Mouse (Mus musculus) CH12.LX (cell line): ENCODE measurements around the gene Lyst. TPM values are rescaled to one million over a fixed set of nuclear protein-coding genes. Genes with fewer than 3 reads are reported as not detected.
A peak's percentile ranks its signal among the peaks of the same experiment; 100 is the strongest.

Source experiments
- DNase-seq: peaks from one replicate; pipeline ENCODE4 v3.0.0-alpha.2; 2013; ENCODE audit errors: extremely low read depth
- H3K27ac ChIP-seq: 2 replicates; pipeline ENCODE4 v1.5.1; 2012; ENCODE audit warnings: low read depth, mild to moderate bottlenecking, control low read depth, moderate library complexity; ENCODE audit not compliant: insufficient read depth
- H3K27me3 ChIP-seq: replicated peaks from 2 replicates; pipeline ENCODE3; 2012; ENCODE audit warnings: inconsistent platforms
- H3K36me3 ChIP-seq, 2 experiments: replicated peaks in 1 of 2; 2 replicates each; pipeline versions ENCODE3 to v1.6.1; 2012; ENCODE audit warnings: inconsistent platforms in 1 of 2, low read length in 1 of 2, mild to moderate bottlenecking in 1 of 2, mixed read lengths in 1 of 2, moderate library complexity in 1 of 2; ENCODE audit not compliant: control insufficient read depth in 1 of 2, insufficient read depth in 1 of 2
- H3K4me1 ChIP-seq, 2 experiments: 2 replicates each; pipeline ENCODE4 v1.6.1; 2012; ENCODE audit warnings: inconsistent platforms in 1 of 2, moderate library complexity in 1 of 2; ENCODE audit not compliant: insufficient read depth in 2 of 2, control insufficient read depth in 1 of 2
- H3K4me2 ChIP-seq: 2 replicates; pipeline ENCODE4 v1.6.1; 2012; ENCODE audit warnings: low read depth, mild to moderate bottlenecking, control low read depth; ENCODE audit not compliant: poor library complexity, insufficient read depth, severe bottlenecking
- H3K4me3 ChIP-seq, 3 experiments: fragments of 150-350 bp in 1 of 3; sonication (generic) in 1 of 3; replicated peaks in 1 of 3; 2 replicates each; pipeline versions ENCODE3 to v1.5.1; 2011 to 2012; ENCODE audit warnings: low read depth in 2 of 3, low read length in 2 of 3, mild to moderate bottlenecking in 2 of 3, moderate library complexity in 2 of 3, control low read depth in 1 of 3, improper control_type of control experiment in 1 of 3, inconsistent platforms in 1 of 3, mixed read lengths in 1 of 3; ENCODE audit not compliant: poor library complexity in 1 of 3
- H3K79me2 ChIP-seq: replicated peaks from 2 replicates; pipeline ENCODE4 v1.6.1; 2012; ENCODE audit warnings: mild to moderate bottlenecking, moderate library complexity; ENCODE audit not compliant: control insufficient read depth, poor library complexity, insufficient read depth, severe bottlenecking; ENCODE audit errors: extremely low read depth
- H3K9ac ChIP-seq: 2 replicates; pipeline ENCODE4 v1.6.1; 2012; ENCODE audit warnings: low read depth, mild to moderate bottlenecking, control low read depth, moderate library complexity; ENCODE audit not compliant: insufficient read depth
- H3K9me3 ChIP-seq: replicated peaks from 2 replicates; pipeline ENCODE3; 2012; ENCODE audit warnings: low read length, inconsistent platforms, mixed read lengths
- CHD1 ChIP-seq: IDR thresholded peaks from 2 replicates; pipeline ENCODE4 v1.6.1; 2012; ENCODE audit warnings: low read depth, low read length, improper control_type of control experiment, inconsistent platforms
- CHD2 ChIP-seq: IDR thresholded peaks from 2 replicates; pipeline ENCODE4 v1.6.1; 2011; ENCODE audit warnings: low read length, improper control_type of control experiment
- CTCF ChIP-seq, 2 experiments: IDR thresholded peaks in 1 of 2; conservative IDR thresholded peaks in 1 of 2; 2 replicates each; pipeline ENCODE4 v1.5.1; 2011 to 2012; ENCODE audit warnings: low read depth in 2 of 2, low read length in 2 of 2, improper control_type of control experiment in 1 of 2, inconsistent platforms in 1 of 2, mild to moderate bottlenecking in 1 of 2, moderate library complexity in 1 of 2
- GABPA ChIP-seq: IDR thresholded peaks from 2 replicates; pipeline ENCODE4 v1.6.1; 2012; ENCODE audit warnings: low read depth, low read length, improper control_type of control experiment, inconsistent platforms; ENCODE audit not compliant: insufficient replicate concordance
- KAT2A ChIP-seq: IDR thresholded peaks from 2 replicates; pipeline ENCODE4 v1.6.1; 2012; ENCODE audit warnings: low read length, improper control_type of control experiment, inconsistent platforms; ENCODE audit not compliant: insufficient replicate concordance
- MAFK ChIP-seq: IDR thresholded peaks from 2 replicates; pipeline ENCODE4 v1.6.1; 2011; ENCODE audit warnings: low read length, improper control_type of control experiment; ENCODE audit not compliant: insufficient replicate concordance
- MEF2A ChIP-seq: IDR thresholded peaks from 2 replicates; pipeline ENCODE4 v1.6.1; 2014; ENCODE audit warnings: low read depth, mild to moderate bottlenecking, inconsistent platforms, low read length, improper control_type of control experiment, borderline replicate concordance
- MXI1 ChIP-seq: IDR thresholded peaks from 2 replicates; pipeline ENCODE4 v1.6.1; 2011; ENCODE audit warnings: mild to moderate bottlenecking, low read depth, low read length, improper control_type of control experiment
- MYC ChIP-seq: IDR thresholded peaks from 2 replicates; pipeline ENCODE4 v1.6.1; 2011; ENCODE audit warnings: low read depth, mild to moderate bottlenecking, improper control_type of control experiment, low read length
- NELFE ChIP-seq: IDR thresholded peaks from 2 replicates; pipeline ENCODE4 v1.6.1; 2011; ENCODE audit warnings: low read depth, low read length, improper control_type of control experiment
- RAD21 ChIP-seq: IDR thresholded peaks from 2 replicates; pipeline ENCODE4 v1.6.1; 2011; ENCODE audit warnings: low read depth, mild to moderate bottlenecking, low read length, improper control_type of control experiment, moderate library complexity
- RCOR1 ChIP-seq: conservative IDR thresholded peaks from 2 replicates; pipeline ENCODE4 v1.6.1; 2012; ENCODE audit warnings: low read depth, mild to moderate bottlenecking, inconsistent platforms, low read length, improper control_type of control experiment
- TBP ChIP-seq: conservative IDR thresholded peaks from 2 replicates; pipeline ENCODE4 v1.6.1; 2011; ENCODE audit warnings: low read depth, low read length, improper control_type of control experiment
- TCF12 ChIP-seq: IDR thresholded peaks from 2 replicates; pipeline ENCODE4 v1.6.1; 2014; ENCODE audit warnings: low read depth, mild to moderate bottlenecking, inconsistent platforms, low read length, improper control_type of control experiment
- UBTF ChIP-seq: IDR thresholded peaks from 2 replicates; pipeline ENCODE4 v1.6.1; 2012; ENCODE audit warnings: low read depth, mild to moderate bottlenecking, inconsistent platforms, low read length, improper control_type of control experiment, moderate library complexity
- ZKSCAN1 ChIP-seq: IDR thresholded peaks from 2 replicates; pipeline ENCODE4 v1.6.1; 2012; ENCODE audit warnings: low read depth, inconsistent platforms, low read length, improper control_type of control experiment, borderline replicate concordance
- ZNF384 ChIP-seq: IDR thresholded peaks from 2 replicates; pipeline ENCODE4 v1.6.1; 2012; ENCODE audit warnings: low read depth, low read length, improper control_type of control experiment, inconsistent platforms
- dilution Hi-C: fragments of 300-500 bp; cut with MboI; formaldehyde crosslinking; loops from 2 replicates; pipeline ENCODE4 v1.14.3; 2020; ENCODE audit warnings: low sequenced_read_pairs; ENCODE audit not compliant: extremely low pct_unique_long_range_greater_than_20kb, extremely low pct_ligation_motif_present
- in situ Hi-C: fragments of 300-500 bp; cut with MboI; formaldehyde crosslinking; loops from 3 replicates; pipeline ENCODE4 v1.14.3; 2019; ENCODE audit warnings: low sequenced_read_pairs, low pct_ligation_motif_present, low pct_unique_long_range_greater_than_20kb, mixed read lengths
- polyA plus RNA-seq: library from polyadenylated mRNA; unstranded; fragments of >175 nt; gene quantifications from 2 replicates; pipeline ENCODE4 v1.2.1, GENCODE M21; 2012; ENCODE audit warnings: low read depth; ENCODE audit not compliant: insufficient read length
- total RNA-seq, 2 experiments: library from RNA; depleted of rRNA; stranded (reverse); fragments of 300-350 nt in 1 of 2; fragments of >200 nt in 1 of 2; gene quantifications; 2 replicates each; pipeline ENCODE4 v1.2.3; 2012 to 2014

The Lyst gene
- total and polyA plus RNA-seq, 3 experiments, result 33.1 to 61.1 (median 34.8) TPM

GRCm38 (mm10) chr13:13674669-13675343 lies 84.6 kb downstream of the Lyst start:
- no peaks in the 10 kb centered on the region for H3K79me2 ChIP-seq
- TF ChIP-seq CTCF (conservative IDR thresholded peaks at IDR 0.05 in 1 of 2, IDR thresholded peaks at IDR 0.05 in 1 of 2; ENCODE audit: low read depth in 2 of 2, low read length in 2 of 2) (peak in 1 of 2 experiments; percentile 20; a peak in 1 of 4 replicates), CHD1 (no peak), RAD21 (no peak), MYC (no peak), CHD2 (no peak), TCF12 (no peak), TBP (no peak), UBTF (no peak)
- H3K4me1 ChIP-seq, result peaks cover 0 to 4% of the 10 kb centered on the region in 2 experiments; a peak in 2 of 4 replicates
- H3K9me3 ChIP-seq, result no peaks in the 10 kb centered on the region
- in situ Hi-C loops, result no loop called here
- no peak overlapping the region for H3K4me3 ChIP-seq
- H3K9ac ChIP-seq, result no peak overlapping the region
- dilution Hi-C loops, result no loop called here
- no peak for DNase-seq
- H3K36me3 ChIP-seq, result peaks cover 46 to 87% of the 10 kb centered on the region in 2 experiments
- no peaks in the 10 kb centered on the region for H3K27me3 ChIP-seq
- no peak overlapping the region for H3K27ac ChIP-seq
- H3K4me2 ChIP-seq, result no peak overlapping the region

GRCm38 (mm10) chr13:13677871-13678270 lies 87.7 kb downstream of the Lyst start:
- no peak overlapping the region for H3K4me2 ChIP-seq
- no peak for DNase-seq
- no peaks in the 10 kb centered on the region for H3K9me3 ChIP-seq
- no peaks in the 10 kb centered on the region for H3K79me2 ChIP-seq
- peaks cover 0 to 4% of the 10 kb centered on the region in 2 experiments; a peak in 2 of 4 replicates for H3K4me1 ChIP-seq
- H3K36me3 ChIP-seq, result peaks cover 36 to 88% of the 10 kb centered on the region in 2 experiments
- in situ Hi-C loops, result no loop called here
- no peaks in the 10 kb centered on the region for H3K27me3 ChIP-seq
- dilution Hi-C loops, result no loop called here
- no peak overlapping the region for H3K9ac ChIP-seq
- TF ChIP-seq RCOR1 (no peak), NELFE (no peak), MEF2A (no peak), CHD2 (no peak), CTCF (conservative IDR thresholded peaks at IDR 0.05 in 1 of 2, IDR thresholded peaks at IDR 0.05 in 1 of 2; ENCODE audit: low read depth in 2 of 2, low read length in 2 of 2) (no peak)
- TF ChIP-seq, all 38 proteins: peak for 0
- no peak overlapping the region for H3K27ac ChIP-seq
- H3K4me3 ChIP-seq, result no peak overlapping the region

- H3K4me2 ChIP-seq, result no peak overlapping the region
- H3K27ac ChIP-seq, result no peak overlapping the region
- in situ Hi-C loops (loop anchor here (10.0 kb wide), 1 partner anchor 83 kb away; no protein-coding TSS in a partner anchor), dilution Hi-C loops (no loop called here)
- H3K9ac ChIP-seq, result no peak overlapping the region
- no peaks in the 10 kb centered on the region for H3K9me3 ChIP-seq
- peaks cover 0 to 4% of the 10 kb centered on the region in 2 experiments; a peak in 2 of 4 replicates for H3K4me1 ChIP-seq
- H3K36me3 ChIP-seq, result peaks cover 38 to 89% of the 10 kb centered on the region in 2 experiments
- no peak for TF ChIP-seq ZKSCAN1
- TF ChIP-seq MAFK, result no peak
- TF ChIP-seq MXI1, result no peak
- no peak for TF ChIP-seq KAT2A
- no peak for TF ChIP-seq ZNF384
- no peak for TF ChIP-seq RAD21
- no peak for TF ChIP-seq GABPA
- H3K27me3 ChIP-seq, result no peaks in the 10 kb centered on the region
- peak; percentile 7 for DNase-seq
- H3K4me3 ChIP-seq, result no peak overlapping the region
- H3K79me2 ChIP-seq, result 0 out of 2 replicates have a peak, but pooled peaks cover 1% of the 10 kb centered on the region
Observed at GRCm38 (mm10) chr13:13681642-13682041, 91.4 kb downstream of the Lyst start.
